Mouse (Mus musculus): ENCODE measurements around the gene Hist1h4k.
"Not testable (repeated sequence)": the region's sequence is repeated elsewhere in the genome, so short reads cannot be mapped to it uniquely, and the experiment has no call there.

Hist1h4k gene

GRCm38 (mm10) chr13:21750159-21751017 is at the start of gene Hist1h4k:
Hist1h4k (minus strand) TSS chr13:21750505.
- peak; percentile 97 for DNase-seq (ENCODE audit: low read depth)

- not testable (repeated sequence) for DNase-seq (ENCODE audit: low read depth)
These were observed 46.9 kb upstream of the Hist1h4k start for GRCm38 (mm10) chr13:21797163-21797562.

GRCm38 (mm10) chr13:21795584-21795983 is 45.3 kb upstream of the Hist1h4k start:
- DNase-seq (ENCODE audit: low read depth), result no peak

GRCm38 (mm10) chr13:21790601-21791283 is 40.4 kb upstream of the Hist1h4k start:
- DNase-seq (ENCODE audit: low read depth), result peak; percentile 65

- peak; percentile 87 for DNase-seq (ENCODE audit: low read depth)
These were observed 39.6 kb upstream of the Hist1h4k start for GRCm38 (mm10) chr13:21789925-21790324.

- peak; percentile 84 for DNase-seq (ENCODE audit: low read depth)
These were observed 37.7 kb upstream of the Hist1h4k start for GRCm38 (mm10) chr13:21787760-21788593.

- DNase-seq (ENCODE audit: low read depth), result peak; percentile 99
These were observed 36.8 kb upstream of the Hist1h4k start, which contains the start of the genes Hist1h2an and Hist1h2bp for GRCm38 (mm10) chr13:21786899-21787629. Hist1h2an (minus strand) TSS chr13:21787218. Hist1h2bp (plus strand) TSS chr13:21787461.

- peak; percentile 90 for DNase-seq (ENCODE audit: low read depth)
These were observed 36.0 kb upstream of the Hist1h4k start for GRCm38 (mm10) chr13:21786189-21786898.

GRCm38 (mm10) chr13:21784311-21784710 is 34.0 kb upstream of the Hist1h4k start:
- DNase-seq (ENCODE audit: low read depth), result no peak

- DNase-seq (ENCODE audit: low read depth), result peak; percentile 87
These were observed 33.4 kb upstream of the Hist1h4k start for GRCm38 (mm10) chr13:21783734-21784161.

GRCm38 (mm10) chr13:21783255-21783617 is 32.9 kb upstream of the Hist1h4k start, which contains the start of gene Hist1h3i:
Hist1h3i (minus strand) TSS chr13:21783370.
- peak; percentile 99 for DNase-seq (ENCODE audit: low read depth)

- DNase-seq (ENCODE audit: low read depth), result peak; percentile 95
These were observed 32.3 kb upstream of the Hist1h4k start for GRCm38 (mm10) chr13:21782361-21783254.

- DNase-seq (ENCODE audit: low read depth), result no peak
These were observed 31.3 kb upstream of the Hist1h4k start for GRCm38 (mm10) chr13:21781639-21782038.

- peak; percentile 73 for DNase-seq (ENCODE audit: low read depth)
These were observed 30.8 kb upstream of the Hist1h4k start for GRCm38 (mm10) chr13:21781021-21781555.

GRCm38 (mm10) chr13:21779767-21780731 is 29.7 kb upstream of the Hist1h4k start, which contains the start of gene Hist1h1b:
Hist1h1b (minus strand) TSS chr13:21780625.
- DNase-seq (ENCODE audit: low read depth), result peak; percentile 97

GRCm38 (mm10) chr13:21778814-21779766 is 28.8 kb upstream of the Hist1h4k start:
- peak; percentile 98 for DNase-seq (ENCODE audit: low read depth)

GRCm38 (mm10) chr13:21755707-21756106 is 5.4 kb upstream of the Hist1h4k start:
- peak; percentile 49 for DNase-seq (ENCODE audit: low read depth)

Data from 416B (cell line).